Mouse (Mus musculus): ENCODE results near the gene Yipf4. TPM values are rescaled to one million over a fixed set of nuclear protein-coding genes. Genes with fewer than 3 reads are reported as not detected.

The Yipf4 gene
- polyA plus RNA-seq (2012; ENCODE audit: insufficient read depth, insufficient read length, low replicate concordance, missing spikeins), result not detected in 2 replicates

DNA sequence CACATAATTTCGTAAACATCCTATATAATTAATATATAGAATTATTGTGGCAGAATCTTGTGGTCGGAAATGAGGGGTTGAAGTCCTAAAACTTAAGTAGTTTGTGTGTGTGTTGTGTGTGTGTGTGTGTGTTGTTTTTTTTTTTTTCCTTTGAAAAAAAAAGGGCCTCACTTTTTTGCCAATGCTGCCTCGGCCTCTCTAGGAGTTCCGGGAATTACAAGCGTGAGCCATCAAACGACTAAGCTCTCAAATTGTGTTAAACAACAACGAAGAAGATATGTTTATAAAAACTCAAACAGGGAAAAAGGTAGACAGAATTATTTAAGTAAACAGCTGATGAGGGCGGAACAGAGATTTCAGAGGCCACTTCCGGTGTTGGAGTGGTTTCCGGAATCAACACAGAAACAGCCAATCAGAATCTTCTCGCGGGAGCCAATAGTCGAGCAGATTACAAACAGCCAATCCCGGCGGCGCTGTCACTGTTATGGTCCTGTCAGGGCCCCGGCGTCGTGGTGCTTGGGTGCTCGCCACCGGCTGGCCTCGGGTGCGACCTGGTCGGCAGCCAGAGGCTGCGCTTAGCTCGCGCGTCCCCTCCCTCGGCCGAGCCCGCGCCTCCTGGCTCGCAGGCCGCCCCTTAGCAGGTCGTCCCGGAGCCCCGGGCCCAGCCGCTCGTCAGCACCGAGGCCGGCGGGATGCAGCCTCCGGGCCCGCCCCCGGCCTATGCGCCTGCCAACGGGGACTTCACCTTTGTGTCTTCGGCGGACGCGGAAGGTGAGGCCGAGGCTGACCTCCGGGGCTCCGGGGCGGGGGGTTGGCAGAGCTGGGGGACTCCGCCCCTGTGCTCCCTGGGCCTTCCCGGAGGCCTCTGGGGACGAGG, at the start of gene Yipf4:
TSS of gene Yipf4 (plus strand) at position 470 of the 877 bp plus-strand sequence.
- H3K27ac ChIP-seq (ENCODE audit: insufficient read depth, low read depth, low read length), result peak within 1 kb of the TSS; percentile 69
- peak; percentile 56 for TF ChIP-seq POLR2A (IDR thresholded peaks at IDR 0.05; ENCODE audit: insufficient read depth, low read depth, low read length)
- no peak for TF ChIP-seq CTCF (IDR thresholded peaks at IDR 0.05; ENCODE audit: insufficient read depth, low read depth, low read length)
- no peaks in the 10 kb centered on the region for H3K4me1 ChIP-seq (ENCODE audit: control insufficient read depth, insufficient read depth, low read length)
- peak within 1 kb of the TSS; percentile 100 for H3K4me3 ChIP-seq (ENCODE audit: insufficient read depth, low read depth, low read length)
- WGBS, result 4% methylated on average over 58 of the region's 58 CpGs

- Histone ChIP-seq H3K4me3 (ENCODE audit: insufficient read depth, low read depth, low read length) (no peak overlapping the region), H3K27ac (ENCODE audit: insufficient read depth, low read depth, low read length) (no peak overlapping the region), H3K4me1 (ENCODE audit: control insufficient read depth, insufficient read depth, low read length) (no peaks in the 10 kb centered on the region)
- WGBS, result 78% methylated on average over 5 of the region's 5 CpGs
- TF ChIP-seq POLR2A (IDR thresholded peaks at IDR 0.05; ENCODE audit: insufficient read depth, low read depth, low read length), result no peak
- no peak for TF ChIP-seq CTCF (IDR thresholded peaks at IDR 0.05; ENCODE audit: insufficient read depth, low read depth, low read length)
Observed at GRCm38 (mm10) chr17:74440486-74440885, 48.8 kb upstream of the Yipf4 start.

DNA sequence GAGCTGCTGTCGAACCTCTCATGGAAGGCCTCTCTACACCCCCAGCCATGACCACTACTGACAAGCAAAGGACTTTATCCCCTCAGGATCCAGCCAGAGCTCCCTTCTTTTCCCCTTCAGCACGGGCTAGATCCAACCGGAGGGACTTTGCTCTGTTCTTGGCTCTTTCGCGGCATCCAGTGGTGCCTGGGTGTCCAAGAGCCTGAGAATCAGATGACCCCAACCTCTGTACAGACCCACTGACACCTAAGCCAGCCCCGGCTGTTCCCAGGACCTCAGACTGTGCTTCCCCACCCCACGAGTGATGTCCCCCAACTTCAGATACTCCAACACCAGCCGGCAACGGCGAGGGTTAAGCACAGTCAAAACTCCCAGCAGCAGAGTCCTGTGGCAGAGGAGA, 39.5 kb upstream of the Yipf4 start:
- 92% methylated on average over 10 of the region's 10 CpGs for WGBS

GRCm38 (mm10) chr17:74453928-74454327, 35.4 kb upstream of the Yipf4 start:
- no peak for TF ChIP-seq CTCF (IDR thresholded peaks at IDR 0.05; ENCODE audit: insufficient read depth, low read depth, low read length)
- no peak for TF ChIP-seq POLR2A (IDR thresholded peaks at IDR 0.05; ENCODE audit: insufficient read depth, low read depth, low read length)
- 75% methylated on average over 3 of the region's 3 CpGs for WGBS
- no peaks in the 10 kb centered on the region for H3K4me1 ChIP-seq (ENCODE audit: control insufficient read depth, insufficient read depth, low read length)
- H3K4me3 ChIP-seq (ENCODE audit: insufficient read depth, low read depth, low read length), result no peak overlapping the region
- no peak overlapping the region for H3K27ac ChIP-seq (ENCODE audit: insufficient read depth, low read depth, low read length)

More for the DNA sequence above, 39.5 kb upstream of the Yipf4 start:
- Histone ChIP-seq H3K27ac (ENCODE audit: insufficient read depth, low read depth, low read length) (no peak overlapping the region), H3K4me3 (ENCODE audit: insufficient read depth, low read depth, low read length) (no peak overlapping the region), H3K4me1 (ENCODE audit: control insufficient read depth, insufficient read depth, low read length) (no peaks in the 10 kb centered on the region)
- TF ChIP-seq POLR2A (IDR thresholded peaks at IDR 0.05; ENCODE audit: insufficient read depth, low read depth, low read length) (no peak), CTCF (IDR thresholded peaks at IDR 0.05; ENCODE audit: insufficient read depth, low read depth, low read length) (no peak)

GRCm38 (mm10) chr17:74454660-74455059, 34.6 kb upstream of the Yipf4 start:
- 90% methylated on average over 1 of the region's 1 CpGs for WGBS
- TF ChIP-seq POLR2A (IDR thresholded peaks at IDR 0.05; ENCODE audit: insufficient read depth, low read depth, low read length) (no peak), CTCF (IDR thresholded peaks at IDR 0.05; ENCODE audit: insufficient read depth, low read depth, low read length) (no peak)
- no peak overlapping the region for H3K4me3 ChIP-seq (ENCODE audit: insufficient read depth, low read depth, low read length)
- no peaks in the 10 kb centered on the region for H3K4me1 ChIP-seq (ENCODE audit: control insufficient read depth, insufficient read depth, low read length)
- H3K27ac ChIP-seq (ENCODE audit: insufficient read depth, low read depth, low read length), result no peak overlapping the region

DNA sequence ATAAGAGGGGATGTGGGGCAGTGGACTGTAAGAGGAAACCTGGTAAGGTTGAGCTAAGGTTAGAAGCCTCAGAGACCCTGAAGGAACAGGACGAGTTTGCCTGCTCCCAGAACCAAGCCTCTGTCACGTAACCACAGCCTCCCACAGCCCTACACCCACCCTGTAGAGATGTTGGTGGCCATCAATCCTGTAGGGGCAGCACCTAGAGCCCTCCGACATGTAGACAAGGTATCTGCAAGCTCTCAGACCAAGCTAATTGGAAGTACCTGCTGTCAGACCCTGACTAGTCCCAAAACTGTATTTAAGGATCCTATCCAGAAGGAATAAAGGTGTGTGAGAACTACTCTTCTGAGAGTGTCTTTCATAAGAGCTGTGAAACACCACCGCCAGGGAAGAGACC, 33.9 kb upstream of the Yipf4 start:
- Histone ChIP-seq H3K4me3 (ENCODE audit: insufficient read depth, low read depth, low read length) (no peak overlapping the region), H3K4me1 (ENCODE audit: control insufficient read depth, insufficient read depth, low read length) (no peaks in the 10 kb centered on the region), H3K27ac (ENCODE audit: insufficient read depth, low read depth, low read length) (no peak overlapping the region)
- TF ChIP-seq POLR2A (IDR thresholded peaks at IDR 0.05; ENCODE audit: insufficient read depth, low read depth, low read length) (no peak), CTCF (IDR thresholded peaks at IDR 0.05; ENCODE audit: insufficient read depth, low read depth, low read length) (no peak)
- WGBS, result 93% methylated on average over 4 of the region's 4 CpGs

- TF ChIP-seq POLR2A (IDR thresholded peaks at IDR 0.05; ENCODE audit: insufficient read depth, low read depth, low read length) (no peak), CTCF (IDR thresholded peaks at IDR 0.05; ENCODE audit: insufficient read depth, low read depth, low read length) (no peak)
- WGBS, result 98% methylated on average over 5 of the region's 5 CpGs
- no peaks in the 10 kb centered on the region for H3K4me1 ChIP-seq (ENCODE audit: control insufficient read depth, insufficient read depth, low read length)
Observed at GRCm38 (mm10) chr17:74456825-74457224, 32.5 kb upstream of the Yipf4 start.

GRCm38 (mm10) chr17:74457972-74458677, 31.2 kb upstream of the Yipf4 start:
- H3K4me3 ChIP-seq (ENCODE audit: insufficient read depth, low read depth, low read length), result no peak overlapping the region
- H3K27ac ChIP-seq (ENCODE audit: insufficient read depth, low read depth, low read length), result no peak overlapping the region
- TF ChIP-seq CTCF (IDR thresholded peaks at IDR 0.05; ENCODE audit: insufficient read depth, low read depth, low read length), result no peak
- TF ChIP-seq POLR2A (IDR thresholded peaks at IDR 0.05; ENCODE audit: insufficient read depth, low read depth, low read length), result no peak
- H3K4me1 ChIP-seq (ENCODE audit: control insufficient read depth, insufficient read depth, low read length), result no peaks in the 10 kb centered on the region
- 82% methylated on average over 10 of the region's 10 CpGs for WGBS

More at GRCm38 (mm10) chr17:74456825-74457224, 32.5 kb upstream of the Yipf4 start:
- Histone ChIP-seq H3K27ac (ENCODE audit: insufficient read depth, low read depth, low read length) (no peak overlapping the region), H3K4me3 (ENCODE audit: insufficient read depth, low read depth, low read length) (no peak overlapping the region)
